Mouse (Mus musculus): ENCODE measurements around the gene Angpt4.

Gene Angpt4

DNA sequence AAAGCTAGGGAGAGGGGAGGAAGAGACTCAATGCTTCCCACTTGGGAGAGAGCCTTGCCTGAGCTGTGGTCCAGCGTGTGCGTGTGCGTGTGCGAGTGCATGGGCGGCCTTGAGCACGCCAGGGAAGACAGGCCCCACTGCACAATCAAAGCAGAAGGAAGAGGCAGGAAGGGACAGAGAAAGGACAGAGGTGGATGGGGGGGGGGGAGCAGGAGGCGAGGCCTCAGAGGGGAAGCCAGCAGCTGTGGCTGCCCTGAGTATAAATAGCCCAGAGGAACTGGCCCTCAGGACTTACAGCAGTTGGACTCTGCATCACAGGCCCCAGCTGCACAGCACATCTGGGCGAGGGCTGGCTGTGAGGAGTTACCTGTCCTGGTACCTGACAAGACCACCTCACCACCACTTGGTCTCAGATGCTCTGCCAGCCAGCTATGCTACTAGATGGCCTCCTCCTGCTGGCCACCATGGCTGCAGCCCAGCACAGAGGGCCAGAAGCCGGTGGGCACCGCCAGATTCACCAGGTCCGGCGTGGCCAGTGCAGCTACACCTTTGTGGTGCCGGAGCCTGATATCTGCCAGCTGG is at the start of gene Angpt4:
Gene Angpt4 (plus strand): TSS at position 292 of the 582 bp plus-strand sequence.
- peak; percentile 33 for DNase-seq

DNA sequence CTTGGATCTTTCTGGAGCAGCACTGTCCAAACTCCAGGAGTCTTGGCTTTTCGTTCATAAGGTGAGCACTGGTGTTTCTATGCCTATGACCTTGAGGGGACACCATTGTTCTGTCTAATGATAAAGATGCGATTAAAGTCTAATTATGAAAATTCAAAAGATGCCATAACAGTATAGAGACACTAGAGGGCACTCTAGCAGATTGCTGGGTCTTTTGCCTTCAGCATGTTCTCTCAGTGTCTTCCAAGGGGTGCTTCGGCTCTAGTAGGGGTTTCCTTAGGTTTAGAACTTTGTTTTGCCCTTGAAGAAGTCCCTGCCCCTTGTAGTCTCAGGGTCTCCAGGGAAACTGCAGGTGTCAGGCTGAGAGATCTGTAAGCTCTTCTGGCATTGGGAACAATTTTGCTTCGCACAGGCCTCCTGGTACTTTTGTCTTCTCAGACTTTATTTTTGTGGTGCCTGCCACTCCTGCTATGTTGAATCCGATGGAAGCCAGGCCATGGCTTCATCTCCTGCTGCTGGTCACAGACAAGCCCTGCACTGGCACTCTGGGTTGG is 48.7 kb upstream of the Angpt4 start:
- no peak for DNase-seq

DNA sequence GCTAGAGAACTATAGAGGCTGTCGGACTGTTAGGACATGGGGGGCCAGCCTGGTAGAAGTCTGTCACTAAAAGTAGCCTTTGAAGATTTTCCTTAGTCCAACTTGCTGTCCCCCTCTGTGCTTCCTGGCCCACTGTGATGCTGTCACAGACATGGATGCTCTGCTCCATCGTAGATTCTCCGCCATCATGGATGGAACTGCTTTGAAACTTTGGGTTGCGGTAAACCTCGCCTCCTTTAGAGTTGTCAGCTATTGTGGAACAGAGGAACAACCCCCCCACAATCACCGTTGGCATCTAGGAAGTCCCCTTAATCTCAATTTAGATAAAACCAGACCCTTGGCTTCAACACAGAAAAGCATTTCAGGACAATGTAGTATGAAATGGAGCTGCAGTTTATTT is 46.1 kb upstream of the Angpt4 start:
- no peak for DNase-seq

- peak; percentile 81 for DNase-seq
These were observed 44.5 kb upstream of the Angpt4 start for GRCm38 (mm10) chr2:151866487-151866886.

DNA sequence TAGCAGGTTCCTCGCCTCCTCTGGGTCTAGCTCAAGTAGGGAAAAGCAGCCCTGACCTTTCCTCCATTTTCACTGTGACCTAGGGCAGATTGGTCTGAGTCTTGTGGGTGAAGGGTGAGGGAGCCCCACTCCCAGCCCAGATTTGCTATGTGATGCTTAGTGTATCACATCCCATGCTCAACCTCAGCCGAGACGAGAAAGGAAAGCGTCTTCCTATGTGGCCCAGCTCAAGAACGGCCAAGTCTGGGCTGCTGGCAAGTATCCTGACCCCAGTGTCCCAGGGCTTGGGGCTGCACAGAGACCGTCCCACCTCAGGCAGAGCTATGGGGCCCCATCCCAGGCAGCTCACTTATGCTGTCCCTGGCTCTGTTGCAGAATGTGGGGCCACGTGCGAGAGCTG is 42.8 kb upstream of the Angpt4 start:
- no peak for DNase-seq

DNA sequence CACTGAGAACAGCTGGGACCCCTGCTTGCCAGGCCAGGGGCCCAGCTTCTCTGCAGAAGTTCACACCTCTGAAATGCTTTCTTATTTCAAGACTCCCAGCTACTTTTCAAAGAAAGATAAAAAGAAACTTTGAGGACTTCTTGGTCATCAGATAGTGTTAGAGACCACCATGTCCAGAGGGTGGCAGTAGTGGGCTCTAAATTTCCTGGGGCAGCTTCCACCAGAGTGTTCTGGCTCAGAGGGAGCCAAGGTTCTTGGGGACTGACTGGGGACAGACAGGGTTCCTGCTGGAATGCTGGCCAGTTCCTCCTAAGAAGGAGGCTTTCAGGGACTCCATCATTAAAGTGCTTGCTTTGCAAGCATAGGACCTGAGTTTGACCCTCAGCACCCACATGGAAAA is 36.5 kb upstream of the Angpt4 start:
- peak; percentile 61 for DNase-seq

GRCm38 (mm10) chr2:151876012-151876485 is 35.0 kb upstream of the Angpt4 start:
- peak; percentile 69 for DNase-seq

DNA sequence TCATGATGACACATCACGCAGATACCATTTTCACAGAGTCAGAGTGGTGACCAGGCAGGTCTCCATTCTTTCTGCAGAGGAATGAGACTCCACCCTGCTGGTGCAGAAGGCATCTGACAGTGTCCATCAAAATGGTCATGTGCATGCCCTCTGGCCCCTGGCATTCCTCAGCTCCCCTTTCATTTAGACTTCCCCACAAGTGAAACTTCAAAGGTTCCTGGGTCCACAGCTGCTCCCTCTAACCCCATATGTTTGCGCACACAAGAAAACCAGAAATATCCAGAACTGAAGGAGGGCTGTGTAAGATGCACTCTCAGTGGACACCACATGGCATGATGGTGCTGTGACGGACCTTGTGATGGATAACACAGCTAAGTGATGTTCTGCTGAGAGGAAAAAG is 32.4 kb upstream of the Angpt4 start:
- no peak for DNase-seq

- peak; percentile 32 for DNase-seq
These were observed 31.2 kb upstream of the Angpt4 start for GRCm38 (mm10) chr2:151879760-151880159.

GRCm38 (mm10) chr2:151891031-151891430 is 20.0 kb upstream of the Angpt4 start:
- peak; percentile 33 for DNase-seq

GRCm38 (mm10) chr2:151893122-151893774 is 17.8 kb upstream of the Angpt4 start:
- no peak for DNase-seq

- peak; percentile 25 for DNase-seq
These were observed 16.6 kb upstream of the Angpt4 start for GRCm38 (mm10) chr2:151894209-151894980.

DNA sequence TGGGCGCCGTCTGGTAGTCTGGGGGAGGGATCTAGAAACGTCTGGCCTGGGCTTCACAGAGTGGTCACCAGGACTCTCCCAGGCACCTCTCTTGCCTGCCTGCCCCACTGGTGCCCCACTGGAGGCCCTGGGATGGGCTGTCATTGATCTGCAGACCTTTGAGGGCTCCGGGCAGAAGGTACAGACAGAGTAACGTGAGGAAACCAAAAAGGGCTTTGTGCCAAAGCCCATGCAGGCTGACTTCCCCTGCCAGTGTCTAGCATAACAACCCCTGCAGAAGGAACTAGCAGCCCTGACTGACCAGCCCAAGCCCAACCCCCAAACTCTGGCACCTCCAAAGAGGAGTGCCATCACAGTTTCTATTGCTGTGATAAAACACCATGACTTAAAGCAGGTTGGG is 15.1 kb upstream of the Angpt4 start:
- DNase-seq = no peak

DNA sequence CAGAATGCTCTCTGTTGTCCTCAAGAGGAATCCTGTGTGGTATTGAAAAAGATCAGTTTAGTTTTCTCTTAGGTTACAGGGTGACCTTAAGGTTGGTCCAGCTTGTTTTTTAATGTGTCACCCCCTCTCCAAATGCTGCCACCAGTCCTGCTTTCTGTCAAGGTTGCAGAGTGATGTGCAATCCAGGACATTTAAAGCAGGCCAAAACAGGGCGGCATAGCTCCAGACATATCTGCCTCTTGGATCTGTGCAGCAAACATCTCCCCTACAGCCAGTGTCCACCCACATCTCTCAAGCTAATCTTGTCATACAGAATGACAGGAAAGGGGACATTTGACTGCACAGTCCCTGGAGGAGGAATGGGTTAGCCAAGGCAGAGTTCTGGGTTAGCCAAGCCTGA is 12.9 kb upstream of the Angpt4 start:
- no peak for DNase-seq

DNA sequence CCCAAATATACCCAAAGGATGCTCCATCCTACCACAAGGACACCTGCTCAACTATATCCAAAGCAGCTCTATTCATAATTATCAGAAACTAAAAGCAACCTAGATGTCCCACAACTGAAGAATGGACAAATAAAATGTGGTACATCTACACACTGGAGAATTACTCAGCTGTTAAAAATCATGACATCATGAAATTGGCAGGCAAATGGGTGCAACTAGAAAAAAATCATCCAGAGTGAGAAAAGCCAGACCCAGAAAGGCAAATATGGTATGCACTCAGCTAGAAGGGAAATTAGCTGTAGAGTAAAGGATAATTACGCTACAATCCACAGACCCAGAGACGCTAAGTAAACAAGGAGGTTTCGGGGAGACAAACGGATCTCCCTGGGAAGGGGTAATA is 10.2 kb upstream of the Angpt4 start:
- DNase-seq = no peak

GRCm38 (mm10) chr2:151903267-151903666 is 7.7 kb upstream of the Angpt4 start:
- DNase-seq = no peak

DNA sequence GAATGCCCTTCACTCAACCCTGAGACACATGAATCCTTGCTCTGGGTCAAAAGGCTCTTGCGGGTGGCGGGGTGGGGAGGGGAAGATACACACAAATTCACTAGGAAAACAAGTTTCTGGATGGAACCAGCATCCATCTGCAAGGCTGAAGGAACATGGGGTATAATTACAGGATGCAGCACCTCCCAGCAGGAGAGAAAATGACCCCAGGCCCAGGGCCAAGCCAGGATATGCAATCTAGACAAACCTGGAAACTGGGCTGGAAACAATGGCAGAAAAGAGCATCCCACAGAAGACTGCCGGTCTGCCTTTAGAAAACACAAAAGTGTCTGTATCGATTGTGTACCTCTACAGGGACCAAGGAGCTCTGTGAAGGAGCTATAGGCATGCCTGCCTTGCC is 7.1 kb upstream of the Angpt4 start:
- no peak for DNase-seq

DNA sequence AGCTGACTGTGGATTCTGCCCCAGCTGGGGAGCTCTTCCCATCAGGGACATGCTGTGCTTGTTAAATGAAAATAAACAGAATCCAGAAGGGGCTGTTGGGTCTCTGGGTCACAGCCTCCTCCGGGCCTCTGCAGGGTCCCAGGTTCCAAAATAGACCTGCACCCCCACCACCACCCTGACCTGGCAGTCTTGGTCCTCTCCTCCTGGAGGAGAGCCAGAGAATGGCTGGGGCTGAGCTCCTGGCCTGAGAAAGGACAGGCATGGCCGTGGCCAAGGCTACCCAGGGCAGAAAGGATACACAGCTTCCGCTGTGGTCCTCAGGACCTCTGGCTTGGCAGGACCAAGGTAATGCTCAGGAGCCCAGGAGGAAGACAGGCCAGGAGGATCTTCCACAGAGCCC is 6.4 kb upstream of the Angpt4 start:
- DNase-seq = no peak

GRCm38 (mm10) chr2:151907020-151907419 is 4.0 kb upstream of the Angpt4 start:
- no peak for DNase-seq

DNA sequence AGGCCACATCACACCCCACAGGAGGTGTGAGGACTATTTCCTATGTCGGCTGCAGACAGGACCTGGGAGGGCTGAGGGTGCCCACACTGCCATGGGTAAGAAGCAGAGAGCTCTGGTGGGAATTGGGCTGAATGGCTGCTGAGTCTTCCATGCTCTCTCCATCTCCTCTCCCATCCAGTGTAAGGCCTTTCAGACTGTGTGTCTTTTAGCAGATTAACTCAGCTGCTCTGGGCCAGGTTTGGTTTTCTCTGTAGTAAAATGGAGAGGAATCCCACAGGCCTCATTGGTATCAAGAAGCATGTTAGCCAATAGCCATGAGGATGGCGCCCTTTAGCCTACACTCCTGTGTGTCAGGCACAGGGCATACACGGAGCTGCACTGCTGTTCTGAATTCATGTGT is 1.6 kb upstream of the Angpt4 start:
- no peak for DNase-seq

- DNase-seq = no peak
These were observed 512 bp upstream of the Angpt4 start for GRCm38 (mm10) chr2:151910498-151910897.

- no peak for DNase-seq
These were observed 741 bp downstream of the Angpt4 start for GRCm38 (mm10) chr2:151911751-151912150.

- DNase-seq = no peak
These were observed 3.1 kb downstream of the Angpt4 start for GRCm38 (mm10) chr2:151914120-151914519.

- no peak for DNase-seq
These were observed 4.1 kb downstream of the Angpt4 start for GRCm38 (mm10) chr2:151915111-151915510.
